Mouse (Mus musculus): ENCODE data around the gene Cel.

Cel gene

GRCm38 (mm10) chr2:28538817-28539128 lies 24.4 kb downstream of the Cel start:
- in situ Hi-C loops (cut with MboI; ENCODE audit: low sequenced_read_pairs): no loop called here

- in situ Hi-C loops (cut with MboI; ENCODE audit: low sequenced_read_pairs): no loop called here
Measured at GRCm38 (mm10) chr2:28537995-28538816, 25.0 kb downstream of the Cel start.

- in situ Hi-C loops (cut with MboI; ENCODE audit: low sequenced_read_pairs): no loop called here
Measured at GRCm38 (mm10) chr2:28537634-28537920, 25.6 kb downstream of the Cel start.

GRCm38 (mm10) chr2:28536766-28537633 lies 26.2 kb downstream of the Cel start:
- in situ Hi-C loops (cut with MboI; ENCODE audit: low sequenced_read_pairs): no loop called here

GRCm38 (mm10) chr2:28536166-28536565 lies 27.0 kb downstream of the Cel start:
- in situ Hi-C loops (cut with MboI; ENCODE audit: low sequenced_read_pairs): no loop called here

GRCm38 (mm10) chr2:28535650-28536049 lies 27.6 kb downstream of the Cel start:
- in situ Hi-C loops (cut with MboI; ENCODE audit: low sequenced_read_pairs): no loop called here

- in situ Hi-C loops (cut with MboI; ENCODE audit: low sequenced_read_pairs): no loop called here
Measured at GRCm38 (mm10) chr2:28535263-28535540, 28.0 kb downstream of the Cel start.

- in situ Hi-C loops (cut with MboI; ENCODE audit: low sequenced_read_pairs): no loop called here
Measured at GRCm38 (mm10) chr2:28534436-28535262, 28.6 kb downstream of the Cel start.

GRCm38 (mm10) chr2:28533901-28534435 lies 29.2 kb downstream of the Cel start:
- in situ Hi-C loops (cut with MboI; ENCODE audit: low sequenced_read_pairs): no loop called here

GRCm38 (mm10) chr2:28532938-28533771 lies 30.0 kb downstream of the Cel start:
- in situ Hi-C loops (cut with MboI; ENCODE audit: low sequenced_read_pairs): no loop called here

- in situ Hi-C loops (cut with MboI; ENCODE audit: low sequenced_read_pairs): no loop called here
Measured at GRCm38 (mm10) chr2:28530311-28530710, 32.9 kb downstream of the Cel start.

- in situ Hi-C loops (cut with MboI; ENCODE audit: low sequenced_read_pairs): no loop called here
Measured at GRCm38 (mm10) chr2:28529856-28530255, 33.3 kb downstream of the Cel start.

GRCm38 (mm10) chr2:28528354-28528730 lies 34.9 kb downstream of the Cel start:
- in situ Hi-C loops (cut with MboI; ENCODE audit: low sequenced_read_pairs): no loop called here

- in situ Hi-C loops (cut with MboI; ENCODE audit: low sequenced_read_pairs): no loop called here
Measured at GRCm38 (mm10) chr2:28527436-28528353, 35.5 kb downstream of the Cel start.

- in situ Hi-C loops (cut with MboI; ENCODE audit: low sequenced_read_pairs): no loop called here
Measured at GRCm38 (mm10) chr2:28525943-28526876, 37.0 kb downstream of the Cel start.

GRCm38 (mm10) chr2:28525219-28525942 lies 37.8 kb downstream of the Cel start:
- in situ Hi-C loops (cut with MboI; ENCODE audit: low sequenced_read_pairs): no loop called here

- in situ Hi-C loops (cut with MboI; ENCODE audit: low sequenced_read_pairs): no loop called here
Measured at GRCm38 (mm10) chr2:28524406-28524805, 38.8 kb downstream of the Cel start.

- in situ Hi-C loops (cut with MboI; ENCODE audit: low sequenced_read_pairs): no loop called here
Measured at GRCm38 (mm10) chr2:28523643-28524117, 39.5 kb downstream of the Cel start.
